In the genomic region with DNA sequence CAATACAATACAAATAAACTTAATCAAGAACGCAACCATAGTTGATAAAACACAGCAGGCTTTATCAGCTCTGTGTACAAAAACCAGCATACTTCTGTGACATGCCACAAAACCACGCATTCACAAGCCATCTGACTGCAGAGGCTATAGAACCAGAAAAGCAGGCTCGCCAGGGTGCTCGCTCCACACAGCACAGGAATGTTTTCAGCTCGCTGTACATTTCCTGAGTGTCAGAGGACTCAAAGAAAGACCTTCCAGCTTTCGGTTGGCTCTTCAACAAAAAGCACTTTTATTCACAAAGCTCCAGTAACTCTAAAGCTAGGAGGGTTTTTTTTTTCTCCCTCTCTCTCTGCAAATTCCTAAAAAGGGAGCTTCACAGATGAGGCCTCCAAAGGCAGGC, we compare ENCODE assay signal across 8 mouse cellular contexts. TPM values are rescaled to one million over a fixed set of nuclear protein-coding genes. Genes with fewer than 3 reads are reported as not detected.
DNase-seq lines count a peak whose midpoint lies in the region; ATAC-seq and TF ChIP-seq lines count a peak whose summit lies in the region.

No protein-coding gene starts in this region.

- no peak overlapping the region for H3K9ac ChIP-seq in lung, embryonic 14.5 days
- no peak overlapping the region for H3K9ac ChIP-seq in forebrain, embryonic 12.5 days
- H3K9ac ChIP-seq in limb, embryonic 15.5 days: no peak overlapping the region

- H3K9me3 ChIP-seq in lung, embryonic 14.5 days (ENCODE audit: low read depth, low read length): no peaks in the 10 kb centered on the region
- no peaks in the 10 kb centered on the region for H3K9me3 ChIP-seq in forebrain, embryonic 12.5 days
- no peaks in the 10 kb centered on the region for H3K9me3 ChIP-seq in limb, embryonic 15.5 days

- DNase-seq in lung, embryonic 14.5 days: peak; percentile 82
- no peak for DNase-seq in lung, adult 2 months
- DNase-seq in layer of hippocampus, postnatal 14 days (ENCODE audit: low spot score in 2 of 2): no peak
- no peak for DNase-seq in thymus, postnatal 36 days
- no peak for DNase-seq in spleen, adult 12 weeks (ENCODE audit: low spot score)

- TF ChIP-seq POLR2A in lung, adult 2 months (IDR thresholded peaks at IDR 0.05; ENCODE audit: borderline replicate concordance, extremely low read depth, low read depth, low read length): no peak
- no peak for TF ChIP-seq POLR2A in small intestine, adult 2 months (IDR thresholded peaks at IDR 0.05; ENCODE audit: low read depth, low read length)

- 17% methylated on average over 6 of the region's 6 CpGs for WGBS in lung, embryonic 14.5 days
- 39% methylated on average over 6 of the region's 6 CpGs for WGBS in lung, adult 2 months
- WGBS in forebrain, embryonic 12.5 days: 23% methylated on average over 6 of the region's 6 CpGs
- 35% methylated on average over 6 of the region's 6 CpGs for WGBS in limb, embryonic 15.5 days
- 46% methylated on average over 6 of the region's 6 CpGs for WGBS in small intestine, adult 2 months

- TF ChIP-seq CTCF in lung, embryonic 14.5 days (IDR thresholded peaks at IDR 0.05; ENCODE audit: low read depth): no peak
- TF ChIP-seq CTCF in lung, adult 2 months (IDR thresholded peaks at IDR 0.05; ENCODE audit: insufficient read depth, low read length): no peak
- no peak for TF ChIP-seq CTCF in small intestine, adult 2 months (IDR thresholded peaks at IDR 0.05; ENCODE audit: extremely low read depth, insufficient read length, insufficient replicate concordance, low read depth, low read length)

- no peaks in the 10 kb centered on the region for H3K27me3 ChIP-seq in lung, embryonic 14.5 days (ENCODE audit: insufficient read depth, low read length)
- no peaks in the 10 kb centered on the region for H3K27me3 ChIP-seq in forebrain, embryonic 12.5 days
- H3K27me3 ChIP-seq in limb, embryonic 15.5 days: no peaks in the 10 kb centered on the region
- H3K27me3 ChIP-seq in small intestine, adult 2 months (ENCODE audit: control insufficient read depth, insufficient read depth, low read length): no peaks in the 10 kb centered on the region

- no peaks in the 10 kb centered on the region for H3K36me3 ChIP-seq in lung, embryonic 14.5 days (ENCODE audit: insufficient read depth)
- H3K36me3 ChIP-seq in forebrain, embryonic 12.5 days (replicated peaks): no peaks in the 10 kb centered on the region
- H3K36me3 ChIP-seq in limb, embryonic 15.5 days: no peaks in the 10 kb centered on the region
- H3K36me3 ChIP-seq in small intestine, adult 2 months (ENCODE audit: control insufficient read depth, insufficient read depth, low read length): no peaks in the 10 kb centered on the region

- H3K4me3 ChIP-seq in lung, embryonic 14.5 days (ENCODE audit: low read depth, low read length): no peak overlapping the region
- no peak overlapping the region for H3K4me3 ChIP-seq in lung, adult 2 months (replicated peaks; ENCODE audit: extremely low read depth, low read depth, low read length)
- no peak overlapping the region for H3K4me3 ChIP-seq in forebrain, embryonic 12.5 days (replicated peaks)
- H3K4me3 ChIP-seq in limb, embryonic 15.5 days: no peak overlapping the region
- no peak overlapping the region for H3K4me3 ChIP-seq in small intestine, adult 2 months (ENCODE audit: low read depth, low read length)

- H3K4me1 ChIP-seq in lung, embryonic 14.5 days (ENCODE audit: insufficient read depth): peaks cover 3% of the 10 kb centered on the region; the same call in 1 of the 2 replicates
- peaks cover 7% of the 10 kb centered on the region for H3K4me1 ChIP-seq in lung, adult 2 months (ENCODE audit: control insufficient read depth, insufficient read depth, low read length)
- peaks cover 19% of the 10 kb centered on the region for H3K4me1 ChIP-seq in forebrain, embryonic 12.5 days
- peaks cover 10% of the 10 kb centered on the region for H3K4me1 ChIP-seq in limb, embryonic 15.5 days
- peaks cover 3% of the 10 kb centered on the region; the same call in 1 of the 2 replicates for H3K4me1 ChIP-seq in small intestine, adult 2 months (ENCODE audit: control insufficient read depth, insufficient read depth, insufficient read length, low read length)

- peak overlapping the region; percentile 92 for H3K27ac ChIP-seq in lung, embryonic 14.5 days (ENCODE audit: low read depth)
- H3K27ac ChIP-seq in forebrain, embryonic 12.5 days: 0 out of 2 replicates have a peak overlapping the region, but pooled peaks have one; percentile 31
- peak overlapping the region; percentile 68 for H3K27ac ChIP-seq in limb, embryonic 15.5 days
- H3K27ac ChIP-seq in small intestine, adult 2 months (ENCODE audit: insufficient read depth, low read depth, low read length): 0 out of 2 replicates have a peak overlapping the region, but pooled peaks have one; percentile 7

- ATAC-seq in lung, embryonic 14.5 days (ENCODE audit: insufficient read depth): peak; percentile 75; the same call in 1 of the 2 replicates
- no peak for ATAC-seq in forebrain, embryonic 12.5 days (ENCODE audit: low FRiP score)
- no peak for ATAC-seq in limb, embryonic 15.5 days (ENCODE audit: insufficient number of reproducible peaks, low FRiP score, low TSS enrichment, low read depth)

- H3K4me2 ChIP-seq in lung, embryonic 14.5 days: peak overlapping the region; percentile 32
- H3K4me2 ChIP-seq in forebrain, embryonic 12.5 days: 0 out of 2 replicates have a peak overlapping the region, but pooled peaks have one; percentile 4
- H3K4me2 ChIP-seq in limb, embryonic 15.5 days: no peak overlapping the region

RNA-seq across cellular contexts. Expression of gene Ptprj, which starts 53.9 kb away (rescaled TPM):
- 4.9 and 5.4 TPM in 2 replicates for polyA plus RNA-seq in lung, embryonic 14.5 days (2014; fragmentation: Nextera tagmentation; extraction: Ambion mirVana)
- polyA plus RNA-seq in lung, adult 2 months (2012; rRNA removed): 10.1 and 16.0 TPM in 2 replicates
- 2.1 and 2.7 TPM in 2 replicates for polyA plus RNA-seq in forebrain, embryonic 12.5 days (2016; fragmentation: Nextera tagmentation; extraction: Ambion mirVana)
- polyA plus RNA-seq in limb, embryonic 15.5 days (2015; fragmentation: Nextera tagmentation; extraction: Ambion mirVana): 1.5 and 1.8 TPM in 2 replicates
- 3.4 and 7.3 TPM in 2 replicates for polyA plus RNA-seq in small intestine, adult 2 months (2012; rRNA removed)
- 100 to 1,000 TPM; 101 to 107 TPM for total RNA-seq in layer of hippocampus, postnatal 14 days (2021)

Comparison
In these comparisons a context has a peak if more than half of its experiments do, and no peak if none do; other contexts are left out.
1. H3K27ac ChIP-seq: peak in every context shown above with its lines; median percentile 92 in lung, embryonic 14.5 days; 68 in limb, embryonic 15.5 days; 31 in forebrain, embryonic 12.5 days; 7 in small intestine, adult 2 months.